Mouse (Mus musculus): ENCODE data around the gene Pbld1.

DNA sequence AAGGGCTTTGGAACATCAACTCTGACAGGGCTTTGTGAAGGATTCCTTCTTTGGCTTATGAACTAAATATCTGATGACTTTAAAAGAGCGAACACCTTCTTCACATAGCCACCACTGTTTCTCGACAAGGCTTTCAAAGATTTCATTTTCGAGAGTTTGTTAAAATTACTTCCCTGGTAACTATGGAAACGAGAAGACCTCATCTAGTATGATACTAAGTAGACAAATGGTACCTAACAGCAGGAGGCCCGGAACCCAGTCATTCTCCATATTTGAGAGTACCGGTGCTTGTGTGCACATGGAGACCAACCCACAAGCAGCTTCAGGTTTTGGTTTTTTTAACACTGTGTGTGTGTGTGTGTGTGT, 33.2 kb upstream of the Pbld1 start:
- TF ChIP-seq POLR2A (IDR thresholded peaks at IDR 0.05; ENCODE audit: low read depth, low read length) (no peak), CTCF (IDR thresholded peaks at IDR 0.05; ENCODE audit: extremely low read depth, insufficient read length, insufficient replicate concordance, low read depth, low read length) (no peak)
